Mouse (Mus musculus): ENCODE measurements at regions not wholly inside any gene's neighbourhood (a gene's known extent, or its start where the extent isn't known, plus 50 kb on each side); places are given as distances from the start of the nearest gene placed in this dataset.

- WGBS = 86% methylated on average over 2 of the region's 2 CpGs
- no peaks in the 10 kb centered on the region for H3K4me1 ChIP-seq (replicated peaks)
- no peaks in the 10 kb centered on the region for H3K36me3 ChIP-seq
- H3K9ac ChIP-seq (replicated peaks) = no peak overlapping the region
- no peak overlapping the region for H3K4me2 ChIP-seq (replicated peaks)
- no peak overlapping the region for H3K4me3 ChIP-seq (replicated peaks)
- H3K9me3 ChIP-seq = no peaks in the 10 kb centered on the region
- no peak for ATAC-seq
- H3K27ac ChIP-seq = no peak overlapping the region
- H3K27me3 ChIP-seq = no peaks in the 10 kb centered on the region
Measured at GRCm38 (mm10) chr4:26965831-26966230, 619.1 kb upstream of the Manea start.

DNA sequence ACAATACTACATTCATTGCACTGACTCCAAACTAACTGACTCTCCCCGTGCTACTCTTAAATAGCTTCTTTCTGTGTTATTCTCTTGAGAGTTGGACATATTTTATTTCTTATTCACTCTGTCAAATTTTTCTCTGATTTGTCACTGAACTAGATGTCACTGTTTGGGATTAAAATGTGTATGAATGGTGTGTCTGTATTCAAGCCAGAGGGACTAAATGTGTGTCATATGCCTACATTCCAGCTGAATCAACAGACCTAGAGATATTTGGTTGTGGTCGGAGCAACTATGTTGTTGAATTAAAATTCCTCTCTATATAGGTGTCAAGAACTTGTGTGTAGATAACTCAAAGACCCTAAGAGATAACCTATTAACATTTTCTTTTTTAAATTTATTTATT is 618.2 kb upstream of the Manea start:
- no peak overlapping the region for H3K4me3 ChIP-seq (replicated peaks)
- WGBS = 95% methylated on average over 2 of the region's 2 CpGs
- no peaks in the 10 kb centered on the region for H3K4me1 ChIP-seq (replicated peaks)
- no peak overlapping the region for H3K9ac ChIP-seq (replicated peaks)
- H3K36me3 ChIP-seq = no peaks in the 10 kb centered on the region
- no peak overlapping the region for H3K27ac ChIP-seq
- no peak for ATAC-seq
- no peaks in the 10 kb centered on the region for H3K9me3 ChIP-seq
- no peak overlapping the region for H3K4me2 ChIP-seq (replicated peaks)
- no peaks in the 10 kb centered on the region for H3K27me3 ChIP-seq

GRCm38 (mm10) chr4:26944617-26945016 is 597.9 kb upstream of the Manea start:
- Histone ChIP-seq H3K4me3 (replicated peaks) (no peak overlapping the region), H3K9me3 (peaks cover 4% of the 10 kb centered on the region; the same call in 1 of the 2 replicates), H3K36me3 (no peaks in the 10 kb centered on the region), H3K27ac (no peak overlapping the region), H3K4me2 (replicated peaks) (no peak overlapping the region), H3K4me1 (replicated peaks) (no peaks in the 10 kb centered on the region), H3K27me3 (peaks cover 16% of the 10 kb centered on the region), H3K9ac (replicated peaks) (no peak overlapping the region)
- no peak for ATAC-seq
- WGBS = 89% methylated on average over 2 of the region's 2 CpGs

GRCm38 (mm10) chr4:26933988-26934798 is 587.5 kb upstream of the Manea start:
- H3K9me3 ChIP-seq = no peaks in the 10 kb centered on the region
- no peak overlapping the region for H3K9ac ChIP-seq (replicated peaks)
- ATAC-seq = peak; percentile 94
- 18% methylated on average over 10 of the region's 10 CpGs for WGBS
- peaks cover 9% of the 10 kb centered on the region for H3K4me1 ChIP-seq (replicated peaks)
- H3K27ac ChIP-seq = no peak overlapping the region
- H3K27me3 ChIP-seq = peaks cover 19% of the 10 kb centered on the region
- no peak overlapping the region for H3K4me2 ChIP-seq (replicated peaks)
- no peaks in the 10 kb centered on the region for H3K36me3 ChIP-seq
- no peak overlapping the region for H3K4me3 ChIP-seq (replicated peaks)

DNA sequence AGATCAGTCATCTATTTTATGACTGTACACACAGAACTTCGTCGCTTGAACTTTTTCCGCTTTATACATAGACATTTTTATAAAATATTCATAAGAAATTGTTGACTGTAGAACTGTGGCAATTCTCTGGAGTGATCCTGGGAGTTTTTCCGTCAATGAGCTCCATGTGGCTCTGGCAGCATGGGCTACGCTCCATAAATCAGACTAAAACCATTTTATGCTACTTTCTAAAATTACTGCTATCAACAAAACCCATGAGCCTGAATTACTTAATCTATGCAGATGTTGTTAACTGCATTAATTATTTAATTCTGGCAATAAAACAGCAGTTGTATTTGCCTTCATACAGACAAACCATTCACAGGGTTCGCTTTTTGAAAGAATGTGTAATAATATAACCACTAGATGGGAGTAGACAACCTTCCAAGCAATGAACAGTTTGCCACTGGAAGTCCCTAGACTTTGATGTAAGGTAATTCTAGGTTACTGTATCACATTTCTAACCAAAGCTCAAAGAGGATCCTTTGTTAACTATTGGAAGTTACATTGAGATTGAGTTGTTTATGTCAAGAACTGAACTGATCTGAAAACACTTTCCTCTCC is 583.3 kb upstream of the Manea start:
- Histone ChIP-seq H3K4me3 (replicated peaks) (no peak overlapping the region), H3K4me1 (replicated peaks) (peaks cover 9% of the 10 kb centered on the region), H3K36me3 (no peaks in the 10 kb centered on the region), H3K27me3 (peaks cover 12% of the 10 kb centered on the region; the same call in 1 of the 2 replicates), H3K27ac (no peak overlapping the region), H3K9me3 (no peaks in the 10 kb centered on the region), H3K4me2 (replicated peaks) (no peak overlapping the region), H3K9ac (replicated peaks) (no peak overlapping the region)
- ATAC-seq = peak; percentile 70
- 54% methylated on average over 6 of the region's 6 CpGs for WGBS

- no peak overlapping the region for H3K4me3 ChIP-seq (replicated peaks)
- no peaks in the 10 kb centered on the region for H3K9me3 ChIP-seq
- peaks cover 9% of the 10 kb centered on the region; the same call in 1 of the 2 replicates for H3K27me3 ChIP-seq
- no peak for ATAC-seq
- no peak overlapping the region for H3K27ac ChIP-seq
- no peaks in the 10 kb centered on the region for H3K36me3 ChIP-seq
- no peak overlapping the region for H3K9ac ChIP-seq (replicated peaks)
- WGBS = 85% methylated on average over 3 of the region's 3 CpGs
- H3K4me1 ChIP-seq (replicated peaks) = no peaks in the 10 kb centered on the region; the same call in 1 of the 2 replicates
- H3K4me2 ChIP-seq (replicated peaks) = no peak overlapping the region
Measured at GRCm38 (mm10) chr4:26926060-26926459, 579.4 kb upstream of the Manea start.

DNA sequence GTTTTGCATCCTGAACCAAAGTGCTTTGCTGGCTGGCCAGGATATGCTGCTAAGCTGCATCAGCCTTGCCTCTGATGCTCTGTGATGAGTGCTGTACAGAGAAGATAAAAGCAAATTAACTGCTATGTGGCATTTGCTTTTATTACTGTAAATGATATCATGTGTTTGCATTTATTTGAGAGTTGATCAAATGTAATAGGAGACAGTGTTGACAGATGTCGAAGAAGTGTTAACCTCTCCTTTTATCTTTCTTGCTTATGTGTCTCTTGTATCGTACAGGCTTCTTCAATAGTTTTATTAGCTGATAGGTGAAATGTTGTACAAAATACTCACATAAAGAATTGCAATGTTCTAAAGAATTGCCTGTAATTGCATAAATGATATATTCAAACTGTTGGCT is 541.8 kb upstream of the Manea start:
- Histone ChIP-seq H3K4me2 (replicated peaks) (no peak overlapping the region), H3K9ac (replicated peaks) (no peak overlapping the region), H3K4me1 (replicated peaks) (no peaks in the 10 kb centered on the region), H3K27me3 (no peaks in the 10 kb centered on the region), H3K36me3 (no peaks in the 10 kb centered on the region), H3K4me3 (replicated peaks) (no peak overlapping the region), H3K9me3 (no peaks in the 10 kb centered on the region), H3K27ac (no peak overlapping the region)
- no peak for ATAC-seq
- WGBS = 84% methylated on average over 2 of the region's 2 CpGs

GRCm38 (mm10) chr4:26879022-26879421 is 532.3 kb upstream of the Manea start:
- H3K27me3 ChIP-seq = no peaks in the 10 kb centered on the region
- H3K4me2 ChIP-seq (replicated peaks) = no peak overlapping the region
- H3K9ac ChIP-seq (replicated peaks) = no peak overlapping the region
- 33% methylated on average over 3 of the region's 3 CpGs for WGBS
- no peaks in the 10 kb centered on the region for H3K4me1 ChIP-seq (replicated peaks)
- H3K36me3 ChIP-seq = no peaks in the 10 kb centered on the region
- ATAC-seq = no peak
- no peaks in the 10 kb centered on the region for H3K9me3 ChIP-seq
- no peak overlapping the region for H3K27ac ChIP-seq
- no peak overlapping the region for H3K4me3 ChIP-seq (replicated peaks)

- Histone ChIP-seq H3K4me3 (replicated peaks) (no peak overlapping the region), H3K4me2 (replicated peaks) (no peak overlapping the region), H3K9me3 (no peaks in the 10 kb centered on the region), H3K9ac (replicated peaks) (no peak overlapping the region), H3K4me1 (replicated peaks) (no peaks in the 10 kb centered on the region), H3K36me3 (no peaks in the 10 kb centered on the region), H3K27ac (no peak overlapping the region), H3K27me3 (no peaks in the 10 kb centered on the region)
- 83% methylated on average over 1 of the region's 1 CpGs for WGBS
- ATAC-seq = no peak
Measured at GRCm38 (mm10) chr4:26841761-26842160, 495.1 kb upstream of the Manea start.

DNA sequence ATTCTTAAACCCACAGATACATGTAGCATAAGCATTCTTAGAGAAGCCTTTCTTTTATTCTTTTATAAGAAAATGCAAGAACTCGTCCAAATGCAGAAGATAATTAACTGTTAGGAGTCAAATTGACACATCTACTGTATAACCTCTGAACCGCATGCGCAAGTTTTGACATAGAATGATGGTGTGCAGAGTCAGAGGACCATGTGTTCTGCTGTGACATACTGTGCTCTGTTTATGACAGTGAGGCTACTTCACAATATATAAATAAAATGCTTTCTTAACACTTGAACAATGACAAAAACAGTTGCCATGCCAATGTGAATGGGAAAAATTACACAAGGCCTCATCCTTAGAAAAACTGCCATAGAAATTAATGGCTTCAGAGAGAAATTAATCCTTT is 454.1 kb upstream of the Manea start:
- Histone ChIP-seq H3K36me3 (no peaks in the 10 kb centered on the region), H3K27ac (no peak overlapping the region), H3K4me3 (replicated peaks) (no peak overlapping the region), H3K9ac (replicated peaks) (no peak overlapping the region), H3K4me2 (replicated peaks) (no peak overlapping the region), H3K4me1 (replicated peaks) (no peaks in the 10 kb centered on the region), H3K27me3 (no peaks in the 10 kb centered on the region), H3K9me3 (no peaks in the 10 kb centered on the region)
- 81% methylated on average over 3 of the region's 3 CpGs for WGBS
- ATAC-seq = no peak

DNA sequence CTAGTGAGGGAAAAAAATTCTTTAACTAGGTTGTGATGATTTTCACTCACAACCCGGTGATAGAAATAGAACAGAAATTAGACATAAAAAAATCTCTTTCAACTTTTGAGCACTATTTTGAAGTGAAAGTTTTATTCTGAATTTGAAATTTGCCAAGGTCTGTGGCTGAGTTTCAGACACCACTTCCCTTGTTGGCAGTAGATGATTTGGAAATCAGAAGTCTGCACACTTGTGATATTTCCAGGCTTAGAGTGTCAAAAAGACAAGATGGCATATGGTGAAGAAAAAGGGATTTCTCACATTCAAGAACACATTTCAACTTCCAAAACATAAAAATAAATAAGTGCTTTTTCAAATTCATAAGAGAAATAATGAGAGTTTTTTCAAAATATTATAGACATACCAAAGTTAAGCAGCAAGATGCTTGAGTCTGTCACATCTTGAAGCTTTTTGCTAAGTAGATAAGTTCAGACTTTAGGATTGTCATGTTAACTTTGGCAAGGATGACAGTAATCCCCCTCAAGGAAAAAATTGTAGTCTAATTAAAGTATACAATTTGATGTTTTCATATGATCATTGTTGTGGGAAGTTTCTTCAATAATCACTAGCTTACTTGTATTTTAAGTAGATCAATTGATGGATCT is 446.6 kb upstream of the Manea start:
- Histone ChIP-seq H3K27me3 (no peaks in the 10 kb centered on the region), H3K4me2 (replicated peaks) (no peak overlapping the region), H3K27ac (no peak overlapping the region), H3K4me3 (replicated peaks) (no peak overlapping the region), H3K4me1 (replicated peaks) (no peaks in the 10 kb centered on the region), H3K36me3 (no peaks in the 10 kb centered on the region), H3K9me3 (no peaks in the 10 kb centered on the region), H3K9ac (replicated peaks) (no peak overlapping the region)
- ATAC-seq = no peak
- WGBS = 92% methylated on average over 1 of the region's 1 CpGs

- Histone ChIP-seq H3K4me3 (replicated peaks) (no peak overlapping the region), H3K4me1 (replicated peaks) (peaks cover 7% of the 10 kb centered on the region), H3K4me2 (replicated peaks) (no peak overlapping the region), H3K9me3 (no peaks in the 10 kb centered on the region), H3K9ac (replicated peaks) (no peak overlapping the region), H3K36me3 (no peaks in the 10 kb centered on the region), H3K27me3 (peaks cover 62% of the 10 kb centered on the region), H3K27ac (no peak overlapping the region)
- 58% methylated on average over 2 of the region's 2 CpGs for WGBS
- no peak for ATAC-seq
Measured at GRCm38 (mm10) chr4:26767896-26768295, 421.2 kb upstream of the Manea start.
